ENCODE assay signal across 11 mouse cellular contexts in the genomic region with DNA sequence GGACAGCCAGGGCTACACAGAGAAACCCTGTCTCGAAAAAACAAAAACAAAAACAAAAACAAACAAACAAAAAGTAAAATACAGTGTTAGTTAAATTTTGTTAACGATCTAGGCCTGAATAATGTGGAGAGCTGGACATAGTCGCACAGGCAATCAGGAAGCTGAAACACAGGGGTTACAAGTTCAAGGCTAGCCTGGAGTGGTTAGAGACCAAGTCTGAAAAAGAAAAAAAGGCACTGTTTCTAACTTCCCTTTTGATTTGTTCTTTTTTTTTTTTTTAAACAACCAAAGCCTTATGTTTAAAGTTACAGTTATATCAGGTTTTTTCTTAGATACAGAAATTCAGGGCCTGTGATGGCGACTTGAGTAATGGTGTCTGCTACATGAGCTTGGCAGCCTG.
"Had no signal": no experiment of that assay in that cellular context is flagged by ENCODE, and none has a peak within 500 bp of the region (broad histone marks: within the 10 kb centered on the region; RNA-seq: fewer than 3 reads in every experiment).

No protein-coding gene starts in this region.

- H3K27me3 ChIP-seq: limb, embryonic 15.5 days; midbrain, embryonic 13.5 days had no signal

- DNase-seq: kidney, adult 18-20 months; kidney, postnatal 10 days; kidney, postnatal 4 days; lung, embryonic 14.5 days; lung, postnatal 10 days; right cerebral cortex, postnatal 14 days; thymus, adult 18-20 months; thymus, postnatal 14 days had no signal

- H3K4me2 ChIP-seq: limb, embryonic 15.5 days; lung, embryonic 14.5 days; midbrain, embryonic 13.5 days had no signal

- ATAC-seq: inflammation-experienced regulatory T-cells, adult 6 months; midbrain, embryonic 13.5 days had no signal

- H3K4me3 ChIP-seq: limb, embryonic 15.5 days; midbrain, embryonic 13.5 days had no signal

- H3K27ac ChIP-seq: midbrain, embryonic 13.5 days had no signal

- H3K9me3 ChIP-seq: limb, embryonic 15.5 days had no signal

- H3K9ac ChIP-seq: limb, embryonic 15.5 days; lung, embryonic 14.5 days; midbrain, embryonic 13.5 days had no signal
